Mouse (Mus musculus) forebrain, embryonic 15.5 days (tissue): Measurements from ENCODE around the gene Gm28374. TPM values are rescaled to one million over a fixed set of nuclear protein-coding genes. Genes with fewer than 3 reads are reported as not detected.

Source experiments
- ATAC-seq: fragments of 200-750 bp; cut with Nextera tagmentation; replicated peaks from 2 replicates; pipeline ENCODE4 v1.8.0; 2017; ENCODE audit warnings: mild to moderate bottlenecking, moderate TSS enrichment, moderate library complexity
- H3K27ac ChIP-seq: fragments of 300-500 bp; sonication (generic); replicated peaks from 2 replicates; pipeline ENCODE4 v1.5.1; 2015; ENCODE audit warnings: mild to moderate bottlenecking, inconsistent platforms
- H3K27me3 ChIP-seq: fragments of 300-500 bp; sonication (generic); 2 replicates; pipeline ENCODE4 v1.6.1; 2015; ENCODE audit warnings: inconsistent platforms
- H3K36me3 ChIP-seq: fragments of 300-500 bp; sonication (generic); 2 replicates; pipeline ENCODE4 v1.6.1; 2015; ENCODE audit warnings: mild to moderate bottlenecking, inconsistent platforms
- H3K4me1 ChIP-seq: fragments of 300-500 bp; sonication (generic); 2 replicates; pipeline ENCODE4 v1.6.1; 2015; ENCODE audit warnings: inconsistent platforms
- H3K4me2 ChIP-seq: fragments of 300-500 bp; sonication (generic); replicated peaks from 2 replicates; pipeline ENCODE4 v1.6.1; 2015; ENCODE audit warnings: mild to moderate bottlenecking, inconsistent platforms
- H3K4me3 ChIP-seq: fragments of 300-500 bp; sonication (generic); 2 replicates; pipeline ENCODE4 v1.5.1; 2015; ENCODE audit warnings: mild to moderate bottlenecking, inconsistent platforms
- H3K9ac ChIP-seq: fragments of 300-500 bp; sonication (generic); replicated peaks from 2 replicates; pipeline ENCODE4 v1.6.1; 2015; ENCODE audit warnings: mild to moderate bottlenecking, inconsistent platforms
- H3K9me3 ChIP-seq: fragments of 300-500 bp; sonication (generic); 2 replicates; pipeline ENCODE4 v1.6.1; 2016; ENCODE audit warnings: inconsistent platforms
- WGBS: fragments of 180-500 bp; shearing (Covaris S2); methylation state at CpG from one replicate; pipeline ENCODE4 v1.1.7; 2015; ENCODE audit warnings: mixed read lengths; 5-methylcytosine and 5-hydroxymethylcytosine counted together
- microRNA-seq: library from miRNA; unstranded; fragments of <30 nt; microRNA quantifications from one replicate; pipeline ENCODE4, GENCODE M21; 2016
- polyA plus RNA-seq: library from polyadenylated mRNA; unstranded; fragments of >200 nt; fragmentation: Nextera tagmentation; extraction: Ambion mirVana; gene quantifications from 2 replicates; pipeline ENCODE4 v1.2.1, GENCODE M21; 2015

Gm28374 gene
- polyA plus RNA-seq, 1 experiment from 2014 or later, result 2.6 TPM

- H3K4me2 ChIP-seq, result no peak overlapping the region
- no peak overlapping the region for H3K9ac ChIP-seq
- H3K9me3 ChIP-seq, result no peaks in the 10 kb centered on the region
- 87% methylated on average over 6 of the region's 6 CpGs for WGBS
- no peaks in the 10 kb centered on the region for H3K4me1 ChIP-seq
- H3K27me3 ChIP-seq, result no peaks in the 10 kb centered on the region
- no peak overlapping the region for H3K4me3 ChIP-seq
- no peaks in the 10 kb centered on the region for H3K36me3 ChIP-seq
- H3K27ac ChIP-seq, result no peak overlapping the region
- ATAC-seq, result no peak
These were observed 53.1 kb downstream of the Gm28374 start for GRCm38 (mm10) chr19:6028991-6029390.

Small RNAs within 50 kb of the gene (microRNA-seq; reads per million reads assigned to microRNA genes)
- gene Mir6988, result 1.1 reads per million

Other genes with a start within 250 kb of the Gm28374 start
- 19.5 and 23.3 TPM in 2 replicates for gene Frmd8, start 207.0 kb downstream of the Gm28374 start, polyA plus RNA-seq
- gene Slc25a45, start 204.4 kb downstream of the Gm28374 start, polyA plus RNA-seq, result 1.2 and 1.7 TPM in 2 replicates
- gene Tigd3, start 188.1 kb downstream of the Gm28374 start, polyA plus RNA-seq, result 12.9 and 14.3 TPM in 2 replicates
- gene Dpf2, start 169.2 kb downstream of the Gm28374 start, polyA plus RNA-seq, result 120 and 137 TPM in 2 replicates
- 9.1 and 10.1 TPM in 2 replicates for gene Cdc42ep2, start 157.4 kb downstream of the Gm28374 start, polyA plus RNA-seq
- gene Pola2, start 118.1 kb downstream of the Gm28374 start, polyA plus RNA-seq, result 35.5 and 36.2 TPM in 2 replicates
- not detected in 2 replicates for gene Slc22a20, start 96.1 kb downstream of the Gm28374 start, polyA plus RNA-seq
- 1.6 and 1.8 TPM in 2 replicates for gene Capn1, start 66.4 kb downstream of the Gm28374 start, polyA plus RNA-seq
- 25.7 and 26.5 TPM in 2 replicates for gene Syvn1, start 35.7 kb downstream of the Gm28374 start, polyA plus RNA-seq
- 71.5 and 72.4 TPM in 2 replicates for gene Mrpl49, start 24.5 kb downstream of the Gm28374 start, polyA plus RNA-seq
- 582 and 618 TPM in 2 replicates for gene Fau, start 24.4 kb downstream of the Gm28374 start, polyA plus RNA-seq
- 33.0 and 35.9 TPM in 2 replicates for gene Znhit2, start 21.1 kb downstream of the Gm28374 start, polyA plus RNA-seq
- gene Tm7sf2, start 13.9 kb downstream of the Gm28374 start, polyA plus RNA-seq, result 34.9 and 36.3 TPM in 2 replicates
- gene Vps51, start 5.0 kb downstream of the Gm28374 start, polyA plus RNA-seq, result 76.3 and 89.3 TPM in 2 replicates
- not detected in 2 replicates for gene Tmem262, start 2.2 kb downstream of the Gm28374 start, polyA plus RNA-seq
- gene Zfpl1, start 2.7 kb upstream of the Gm28374 start, polyA plus RNA-seq, result 80.8 and 83.5 TPM in 2 replicates
- gene Cdca5, start 2.7 kb upstream of the Gm28374 start, polyA plus RNA-seq, result 19.3 and 22.3 TPM in 2 replicates
- gene AC131692.1, start 12.2 kb upstream of the Gm28374 start, polyA plus RNA-seq, result 0.31 and 0.37 TPM in 2 replicates
- 0.33 and 0.53 TPM in 2 replicates for gene Naaladl1, start 23.5 kb upstream of the Gm28374 start, polyA plus RNA-seq
- 53.5 and 56.5 TPM in 2 replicates for gene Sac3d1, start 36.4 kb upstream of the Gm28374 start, polyA plus RNA-seq
- 43.1 and 45.6 TPM in 2 replicates for gene Snx15, start 46.0 kb upstream of the Gm28374 start, polyA plus RNA-seq
- 0.13 TPM in 1 of 2 replicates, not detected in the other for gene Batf2, start 58.7 kb upstream of the Gm28374 start, polyA plus RNA-seq
- gene Arl2, start 59.3 kb upstream of the Gm28374 start, polyA plus RNA-seq, result 84.4 and 90.1 TPM in 2 replicates
- not detected in 2 replicates for gene Majin, start 102.1 kb upstream of the Gm28374 start, polyA plus RNA-seq
- gene Gpha2, start 144.1 kb upstream of the Gm28374 start, polyA plus RNA-seq, result not detected in 2 replicates
- 95.5 and 98.5 TPM in 2 replicates for gene Ppp2r5b, start 153.6 kb upstream of the Gm28374 start, polyA plus RNA-seq
- 9.7 and 10.1 TPM in 2 replicates for gene Atg2a, start 159.4 kb upstream of the Gm28374 start, polyA plus RNA-seq
- 88.1 TPM in 2 replicates for gene Ehd1, start 194.5 kb upstream of the Gm28374 start, polyA plus RNA-seq
- 0.31 and 0.67 TPM in 2 replicates for gene Cdc42bpg, start 224.2 kb upstream of the Gm28374 start, polyA plus RNA-seq